Mouse (Mus musculus) adrenal gland, adult 8-10 months (tissue): ENCODE data around the gene 5530401A14Rik. TPM values are rescaled to one million over a fixed set of nuclear protein-coding genes. Genes with fewer than 3 reads are reported as not detected.

Source experiments
- DNase-seq: peaks from one replicate; pipeline ENCODE4 v3.0.0; 2022
- total RNA-seq, 4 experiments: library from RNA; stranded (reverse); gene quantifications; 2 replicates each; pipeline ENCODE4 v1.2.4; 2022

Gene 5530401A14Rik
- total RNA-seq, result under 1 TPM in 1 of 4 experiments, not detected in 3; 0.13 TPM

- no peak for DNase-seq
These were observed at the start of gene 5530401A14Rik for GRCm38 (mm10) chr11:81860250-81860972. 5530401A14Rik (plus strand) TSS chr11:81860673.

GRCm38 (mm10) chr11:81814816-81815215, 45.7 kb upstream of the 5530401A14Rik start:
- peak; percentile 15 for DNase-seq

DNA sequence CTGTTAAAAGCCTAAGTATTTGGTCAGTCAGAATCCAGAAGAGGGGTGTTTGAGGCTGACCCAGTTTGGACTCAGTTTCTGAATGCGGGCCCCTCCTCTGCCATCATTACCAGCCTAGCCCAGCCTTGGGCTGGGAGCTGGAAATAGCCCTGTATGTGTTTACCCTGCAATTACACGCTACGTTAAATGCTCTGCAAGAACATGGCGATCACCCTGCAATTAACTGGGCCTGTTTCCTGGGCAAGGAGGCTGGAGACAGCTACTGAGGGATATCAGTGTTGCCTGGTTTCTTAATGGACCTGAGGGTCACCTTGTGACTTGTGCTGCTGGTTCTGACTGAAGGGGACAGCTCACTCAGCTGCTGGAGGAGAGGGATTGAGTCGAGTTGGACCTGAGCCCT, 43.9 kb upstream of the 5530401A14Rik start:
- DNase-seq, result no peak

DNA sequence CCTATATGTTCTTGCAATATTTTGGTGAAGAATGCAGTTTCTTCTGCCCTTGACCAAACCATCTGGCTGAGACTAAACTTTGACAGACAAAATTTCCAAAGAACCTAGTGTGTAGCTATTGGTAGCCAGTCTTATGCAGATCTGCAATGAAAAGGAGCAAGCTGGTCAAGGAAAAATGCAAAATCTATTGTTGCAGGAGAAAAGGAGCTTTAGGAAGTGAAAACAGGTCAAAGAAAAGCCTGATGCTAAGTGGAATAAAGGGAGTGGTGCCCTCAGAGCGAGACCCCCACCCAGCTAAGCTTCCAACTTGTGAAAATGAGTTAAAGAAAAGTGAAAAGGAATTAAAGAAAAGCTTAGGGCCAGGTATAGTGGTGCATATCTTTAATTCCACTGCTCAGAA, 28.1 kb upstream of the 5530401A14Rik start:
- no peak for DNase-seq

DNA sequence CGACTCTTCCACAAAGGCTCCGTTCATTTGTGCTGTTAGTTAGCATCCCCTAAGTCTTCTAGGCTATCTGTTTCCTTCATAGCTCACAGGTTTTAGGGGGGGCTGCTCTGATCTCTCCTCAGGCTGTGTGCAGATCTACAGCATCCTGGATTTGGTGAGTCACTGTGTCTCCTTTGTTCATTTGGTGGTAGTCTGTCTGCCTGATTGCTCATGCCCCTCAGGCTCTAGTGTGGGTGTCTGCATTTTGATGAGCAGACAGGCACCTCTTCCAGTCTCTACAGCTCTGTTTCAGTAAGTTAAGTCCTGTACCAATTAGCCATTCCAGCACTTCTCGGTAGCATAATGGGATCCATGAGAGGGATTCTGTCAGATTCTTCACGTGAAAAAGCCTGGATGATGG, 22.0 kb upstream of the 5530401A14Rik start:
- DNase-seq, result no peak

GRCm38 (mm10) chr11:81841001-81841400, 19.5 kb upstream of the 5530401A14Rik start:
- DNase-seq, result no peak

- peak; percentile 27 for DNase-seq
These were observed 15.3 kb upstream of the 5530401A14Rik start for GRCm38 (mm10) chr11:81845010-81845685.

DNA sequence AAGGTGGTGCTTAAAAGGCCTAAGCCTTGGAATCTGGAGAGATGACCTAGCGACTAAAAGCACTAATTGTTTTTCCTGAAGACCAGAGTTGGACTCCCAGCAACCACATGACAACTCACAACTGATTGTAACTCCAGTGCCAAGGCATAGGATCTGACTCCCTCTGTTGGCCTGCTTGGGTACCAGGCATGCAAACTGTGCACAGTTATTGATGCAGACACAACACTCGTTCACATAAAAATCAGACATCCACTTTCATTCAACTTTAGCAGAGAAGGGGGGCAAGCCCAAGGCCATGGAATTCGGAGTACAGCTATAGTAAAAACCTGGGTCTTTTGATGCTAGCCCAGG, 14.8 kb upstream of the 5530401A14Rik start:
- no peak for DNase-seq

DNA sequence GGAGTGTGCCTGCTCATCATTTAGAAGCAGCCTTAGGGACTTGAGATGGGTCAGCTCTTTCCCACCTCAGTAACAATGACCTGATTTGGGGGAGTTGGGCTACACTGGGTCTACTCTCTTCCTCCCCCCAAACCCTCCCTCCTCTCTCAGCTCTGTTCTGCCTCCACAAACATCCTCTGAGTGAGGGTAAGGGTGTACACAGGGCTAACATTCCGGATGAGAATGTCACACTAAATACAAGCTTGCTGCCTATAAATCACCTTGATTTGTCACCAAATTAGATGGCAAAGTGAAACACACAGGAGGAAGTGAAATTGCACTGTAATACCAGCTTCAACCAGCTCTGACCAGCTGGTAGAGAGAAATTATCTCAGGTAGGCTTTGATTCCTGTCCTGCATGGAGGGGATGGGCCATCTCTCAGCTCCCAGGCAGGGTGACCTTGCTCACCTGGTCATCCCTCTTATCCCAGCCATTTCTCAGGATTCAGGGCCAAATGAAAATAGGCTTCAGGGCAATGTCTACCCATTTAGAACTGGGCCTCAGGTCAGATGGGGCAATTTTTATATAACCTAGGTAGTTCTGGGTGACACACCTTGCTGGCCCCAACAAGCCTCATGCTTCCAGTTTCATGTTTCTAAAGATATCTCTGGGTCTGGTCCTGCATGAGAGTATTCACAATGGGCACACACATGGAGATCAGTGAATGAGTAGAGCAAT, 12.5 kb upstream of the 5530401A14Rik start:
- no peak for DNase-seq

DNA sequence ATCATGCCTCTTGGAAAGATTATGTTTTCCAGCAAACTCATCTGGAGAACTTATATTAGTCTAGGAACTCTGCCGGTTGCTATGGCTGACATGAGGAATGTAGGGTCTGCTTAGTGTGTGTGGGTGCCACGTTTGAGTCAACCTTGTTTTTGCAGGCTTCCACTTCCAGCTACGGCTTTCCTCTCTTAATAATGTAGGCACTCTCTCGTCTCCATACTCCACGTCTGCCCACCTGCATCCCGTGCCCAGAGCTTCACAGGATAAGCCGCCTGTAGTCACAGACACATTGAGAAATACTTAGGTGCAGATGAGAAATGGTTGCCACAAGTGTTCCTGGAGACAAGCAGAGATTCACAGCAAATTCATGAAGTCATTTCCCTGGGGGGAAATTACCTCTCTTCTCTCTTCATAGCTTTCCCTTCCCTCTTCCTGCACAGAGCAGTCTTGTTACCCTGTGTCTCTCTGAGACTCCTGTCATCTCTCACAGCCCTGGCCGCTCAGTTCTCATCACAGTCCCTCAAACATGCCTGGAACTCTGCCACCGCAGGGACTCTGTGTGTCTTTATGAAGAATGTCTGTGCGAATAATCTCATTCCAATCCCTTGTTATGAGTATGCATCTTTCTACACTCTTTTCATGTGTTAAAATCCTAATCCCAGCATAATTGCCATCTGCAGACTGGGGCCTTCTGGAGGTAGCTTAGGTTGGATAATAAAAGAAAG, 5.3 kb downstream of the 5530401A14Rik start:
- no peak for DNase-seq

DNA sequence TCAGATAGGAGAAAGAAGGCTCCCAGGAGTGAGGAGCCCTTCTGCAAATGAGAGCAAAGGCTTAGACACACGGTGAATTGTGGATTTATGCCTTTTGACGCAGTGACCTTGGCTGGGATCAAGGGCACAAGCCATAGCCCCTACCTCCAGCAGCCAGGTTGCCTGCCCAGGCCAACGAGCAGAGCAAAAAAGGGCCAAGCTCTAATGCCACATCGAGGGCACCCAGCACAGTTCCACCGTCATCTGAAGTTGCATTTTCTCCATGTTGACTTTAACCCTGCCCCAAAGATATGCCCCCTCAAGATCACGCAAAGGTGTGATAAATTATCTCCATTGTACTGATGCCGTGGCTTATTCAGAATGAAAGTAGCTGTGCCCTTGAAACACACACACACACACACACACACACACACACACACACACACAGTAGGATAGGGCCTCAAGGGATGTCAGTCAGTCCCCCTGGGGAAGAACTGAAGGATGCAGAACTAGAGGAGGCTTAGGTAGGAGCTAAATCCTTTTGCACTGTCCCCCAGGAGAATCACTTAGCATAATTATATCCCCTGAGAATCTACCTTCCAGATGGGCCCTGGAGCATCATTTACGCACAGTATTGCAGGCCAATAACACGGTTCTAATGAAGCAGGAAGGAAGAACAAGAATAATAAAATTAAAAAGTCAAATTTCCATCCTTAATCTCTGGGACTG, 11.2 kb downstream of the 5530401A14Rik start:
- peak; percentile 28 for DNase-seq

- no peak for DNase-seq
These were observed 36.0 kb downstream of the 5530401A14Rik start for GRCm38 (mm10) chr11:81896511-81896910.

GRCm38 (mm10) chr11:81897547-81898354, 37.3 kb downstream of the 5530401A14Rik start:
- DNase-seq, result peak; percentile 71

DNA sequence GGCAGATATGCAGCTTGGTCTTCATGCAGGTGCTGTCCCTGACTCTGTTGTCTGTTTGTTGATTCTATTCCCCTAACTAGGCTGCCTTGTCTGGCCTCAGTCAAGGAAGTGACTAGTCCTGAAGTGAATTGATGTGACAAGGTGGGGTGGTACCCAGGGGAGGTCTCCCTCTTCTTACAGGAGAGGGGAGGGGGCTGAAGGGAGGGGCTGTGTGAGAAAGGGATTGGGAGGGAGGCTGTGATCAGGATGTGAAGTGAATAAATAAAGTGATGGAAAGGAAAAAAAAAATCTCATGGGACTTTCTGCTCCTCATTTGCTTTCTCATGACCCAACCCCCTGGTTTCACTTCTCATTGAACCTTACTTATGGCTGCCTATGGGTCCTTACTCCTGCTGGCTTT, 41.8 kb downstream of the 5530401A14Rik start:
- DNase-seq, result no peak

DNA sequence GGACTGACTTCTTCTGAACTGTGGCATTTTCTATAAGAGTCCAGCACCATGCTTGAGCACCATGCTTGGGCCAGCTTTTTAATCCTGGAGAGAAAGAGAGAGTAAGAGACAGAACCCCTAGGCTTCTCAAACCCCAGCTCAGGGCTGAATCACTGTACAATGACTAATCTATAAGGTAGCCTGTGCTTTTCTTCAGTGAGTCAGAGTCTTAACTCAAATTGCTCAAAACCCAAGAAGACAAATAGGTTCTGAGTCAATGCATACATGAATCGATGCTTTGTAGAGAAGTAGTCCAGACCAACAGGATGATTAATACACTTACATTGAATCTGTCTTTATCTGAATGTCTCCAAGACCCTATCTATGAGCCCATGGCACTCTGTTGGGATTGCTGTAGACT, 48.3 kb downstream of the 5530401A14Rik start:
- no peak for DNase-seq

DNA sequence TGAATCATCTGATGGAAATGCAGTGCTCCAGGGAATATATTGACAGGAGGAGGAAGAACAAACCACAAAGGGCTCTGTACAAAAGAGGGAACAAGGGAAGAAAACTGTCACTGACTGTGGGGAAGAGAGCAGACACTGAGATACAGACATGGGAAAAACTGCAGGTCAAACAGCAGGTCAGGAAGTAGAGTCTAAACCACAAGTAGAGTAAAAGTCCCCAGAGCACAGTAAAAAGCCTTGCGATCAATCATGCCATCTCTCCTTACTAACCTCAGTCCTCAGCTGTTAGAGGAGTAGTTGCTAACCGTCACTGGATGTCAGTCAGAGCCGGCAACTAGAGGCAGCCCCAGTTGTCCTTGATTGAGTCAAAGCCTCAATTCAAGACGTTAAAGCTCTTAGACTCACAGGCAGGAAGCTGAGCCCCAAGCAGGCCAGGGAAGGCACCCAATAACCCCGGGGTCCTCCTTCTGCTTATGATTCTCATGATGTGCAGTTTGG, 49.0 kb downstream of the 5530401A14Rik start:
- DNase-seq, result no peak

DNA sequence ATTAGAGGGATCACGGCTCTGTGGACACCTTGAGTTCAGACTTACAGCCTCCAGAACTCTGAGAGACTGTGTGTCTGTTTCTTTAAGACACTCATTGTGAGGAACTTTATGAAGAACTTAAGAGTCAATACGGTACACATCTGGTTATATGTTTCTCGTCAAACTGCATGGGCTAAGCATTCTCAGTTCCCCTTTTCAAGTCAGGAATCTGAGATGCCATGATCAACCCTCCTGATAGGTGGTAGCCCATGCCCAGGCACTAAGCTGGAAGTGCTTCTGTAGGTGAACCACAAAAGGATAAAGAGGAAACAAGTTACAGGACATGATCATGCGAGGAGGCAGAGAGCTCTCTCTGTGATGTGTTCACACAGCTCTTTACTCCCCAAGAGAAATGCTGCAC, 52.6 kb downstream of the 5530401A14Rik start:
- no peak for DNase-seq

GRCm38 (mm10) chr11:81915501-81915900, 55.0 kb downstream of the 5530401A14Rik start:
- no peak for DNase-seq

- DNase-seq, result no peak
These were observed 62.6 kb downstream of the 5530401A14Rik start for GRCm38 (mm10) chr11:81923096-81923495.

DNA sequence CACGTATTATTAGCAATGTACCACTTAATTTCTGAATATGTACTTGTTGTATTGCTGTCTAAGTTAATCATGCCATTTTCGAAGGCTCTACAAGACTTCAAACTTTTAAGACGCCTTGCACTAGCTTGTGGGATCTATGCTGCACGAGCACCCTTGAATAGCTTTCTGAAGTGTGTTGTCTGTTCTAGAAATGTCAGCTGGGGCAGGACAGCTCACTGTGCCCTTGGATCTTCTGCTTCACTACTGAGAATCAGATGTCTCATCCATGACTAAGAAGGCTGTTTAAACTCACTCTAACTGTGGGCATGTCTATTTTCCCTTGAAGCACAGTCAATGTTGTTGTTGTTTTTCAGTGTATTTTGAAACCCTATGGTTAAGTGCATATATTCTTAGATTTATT, 63.2 kb downstream of the 5530401A14Rik start:
- peak; percentile 32 for DNase-seq

DNA sequence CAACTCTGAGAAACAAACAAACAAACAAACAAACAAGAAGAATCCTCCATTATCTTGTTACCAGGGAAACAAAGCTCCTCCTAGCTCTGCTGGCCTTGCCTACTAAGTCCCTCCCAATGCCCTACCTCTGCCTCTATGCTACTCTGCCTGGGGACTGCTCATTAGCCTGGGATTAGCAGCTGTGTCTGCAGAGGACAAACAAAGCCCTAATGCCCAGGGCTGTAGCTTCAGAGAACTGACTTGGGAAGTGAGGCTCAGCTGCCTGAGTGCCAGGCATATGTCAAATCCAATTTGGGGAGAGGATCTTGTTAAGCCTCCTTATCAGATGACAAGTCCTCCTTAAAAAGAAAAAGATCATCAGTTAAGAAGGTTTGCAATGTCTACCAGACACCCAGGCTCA, 65.9 kb downstream of the 5530401A14Rik start:
- no peak for DNase-seq
